Mouse (Mus musculus): ENCODE results near the gene Hcn1.

The Hcn1 gene

GRCm38 (mm10) chr13:117705573-117705972 is 103.5 kb downstream of the Hcn1 start:
- DNase-seq (ENCODE audit: low spot score), result no peak

- DNase-seq (ENCODE audit: low spot score), result peak; percentile 14
Measured at GRCm38 (mm10) chr13:117705997-117706396, 103.9 kb downstream of the Hcn1 start.

- DNase-seq (ENCODE audit: low spot score), result peak; percentile 34
Measured at GRCm38 (mm10) chr13:117706496-117706895, 104.4 kb downstream of the Hcn1 start.

- DNase-seq (ENCODE audit: low spot score), result peak; percentile 77
Measured at GRCm38 (mm10) chr13:117706986-117707738, 105.0 kb downstream of the Hcn1 start.

- peak; percentile 25 for DNase-seq (ENCODE audit: low spot score)
Measured at GRCm38 (mm10) chr13:117710811-117711210, 108.7 kb downstream of the Hcn1 start.

GRCm38 (mm10) chr13:117722090-117722489 is 120.0 kb downstream of the Hcn1 start:
- DNase-seq (ENCODE audit: low spot score), result no peak

GRCm38 (mm10) chr13:117724083-117724482 is 122.0 kb downstream of the Hcn1 start:
- no peak for DNase-seq (ENCODE audit: low spot score)

GRCm38 (mm10) chr13:117728393-117728792 is 126.3 kb downstream of the Hcn1 start:
- no peak for DNase-seq (ENCODE audit: low spot score)

- DNase-seq (ENCODE audit: low spot score), result no peak
Measured at GRCm38 (mm10) chr13:117732738-117733137, 130.6 kb downstream of the Hcn1 start.

GRCm38 (mm10) chr13:117744451-117744850 is 142.3 kb downstream of the Hcn1 start:
- DNase-seq (ENCODE audit: low spot score), result peak; percentile 52

- no peak for DNase-seq (ENCODE audit: low spot score)
Measured at GRCm38 (mm10) chr13:117745173-117745572, 143.1 kb downstream of the Hcn1 start.

GRCm38 (mm10) chr13:117765487-117765886 is 163.4 kb downstream of the Hcn1 start:
- DNase-seq (ENCODE audit: low spot score), result no peak

GRCm38 (mm10) chr13:117785376-117785775 is 183.3 kb downstream of the Hcn1 start:
- no peak for DNase-seq (ENCODE audit: low spot score)

- DNase-seq (ENCODE audit: low spot score), result peak; percentile 89
Measured at GRCm38 (mm10) chr13:117792861-117793260, 190.7 kb downstream of the Hcn1 start.

GRCm38 (mm10) chr13:117801061-117801460 is 198.9 kb downstream of the Hcn1 start:
- DNase-seq (ENCODE audit: low spot score), result peak; percentile 36

- no peak for DNase-seq (ENCODE audit: low spot score)
Measured at GRCm38 (mm10) chr13:117827628-117828027, 225.5 kb downstream of the Hcn1 start.

GRCm38 (mm10) chr13:117836658-117837057 is 234.5 kb downstream of the Hcn1 start:
- DNase-seq (ENCODE audit: low spot score), result no peak

GRCm38 (mm10) chr13:117838264-117838663 is 236.1 kb downstream of the Hcn1 start:
- DNase-seq (ENCODE audit: low spot score), result no peak

- no peak for DNase-seq (ENCODE audit: low spot score)
Measured at GRCm38 (mm10) chr13:117842366-117842765, 240.2 kb downstream of the Hcn1 start.

GRCm38 (mm10) chr13:117847290-117847689 is 245.2 kb downstream of the Hcn1 start:
- DNase-seq (ENCODE audit: low spot score), result no peak

- no peak for DNase-seq (ENCODE audit: low spot score)
Measured at GRCm38 (mm10) chr13:117848757-117849156, 246.6 kb downstream of the Hcn1 start.

- DNase-seq (ENCODE audit: low spot score), result no peak
Measured at GRCm38 (mm10) chr13:117851954-117852710, 250.0 kb downstream of the Hcn1 start.

GRCm38 (mm10) chr13:117852711-117853051 is 250.6 kb downstream of the Hcn1 start:
- no peak for DNase-seq (ENCODE audit: low spot score)

All from adipocyte (in vitro differentiated cells).